Mouse (Mus musculus) bone marrow, adult 2 months (tissue): ENCODE data around the gene Gm12216. TPM values are rescaled to one million over a fixed set of nuclear protein-coding genes. Genes with fewer than 3 reads are reported as not detected.
"Not testable (repeated sequence)": the region's sequence is repeated elsewhere in the genome, so short reads cannot be mapped to it uniquely, and the experiment has no call there.

Experiments used
- H3K27ac ChIP-seq: fragments of 200-500 bp; 2 replicates; pipeline ENCODE4 v1.5.1; 2012; ENCODE audit warnings: low read depth, mild to moderate bottlenecking, control low read depth, inconsistent platforms, low read length; ENCODE audit not compliant: control insufficient read depth, poor library complexity, insufficient read depth
- H3K4me1 ChIP-seq: fragments of 200-500 bp; 2 replicates; pipeline ENCODE4 v1.6.1; 2011; ENCODE audit warnings: low read length; ENCODE audit not compliant: control insufficient read depth, insufficient read depth
- H3K4me3 ChIP-seq: fragments of 200-500 bp; replicated peaks from 2 replicates; pipeline ENCODE3; 2011; ENCODE audit warnings: mild to moderate bottlenecking, low read depth, low read length, control low read depth; ENCODE audit not compliant: control insufficient read depth
- CTCF ChIP-seq: fragments of 200-500 bp; IDR thresholded peaks from 2 replicates; pipeline ENCODE4 v1.5.1; 2011; ENCODE audit warnings: low read length, control low read depth; ENCODE audit not compliant: control insufficient read depth, insufficient read depth
- POLR2A ChIP-seq: fragments of 200-500 bp; IDR thresholded peaks from 2 replicates; pipeline ENCODE4 v1.6.1; 2011; ENCODE audit warnings: low read depth, mild to moderate bottlenecking, control low read depth, low read length, borderline replicate concordance; ENCODE audit not compliant: control insufficient read depth
- WGBS: fragments of 180-500 bp; shearing (Covaris S2); methylation state at CpG from one replicate; pipeline ENCODE4 v1.1.7; 2018; 5-methylcytosine and 5-hydroxymethylcytosine counted together
- polyA plus RNA-seq: library from polyadenylated mRNA; stranded (reverse); fragments of >200 nt; gene quantifications from 2 replicates; pipeline ENCODE4 v1.2.4, GENCODE M21; 2011; ENCODE audit warnings: low replicate concordance; ENCODE audit not compliant: missing spikeins, insufficient read depth, insufficient read length

Gene Gm12216
- polyA plus RNA-seq, 1 experiment = 7.8 TPM

- TF ChIP-seq CTCF (no peak), POLR2A (no peak)
- Histone ChIP-seq H3K4me3 (no peak overlapping the region), H3K4me1 (peaks cover 4% of the 10 kb centered on the region), H3K27ac (no peak overlapping the region)
- 84% methylated on average over 5 of the region's 5 CpGs for WGBS
These were observed 97.8 kb downstream of the Gm12216 start for GRCm38 (mm10) chr11:53761284-53761683.

GRCm38 (mm10) chr11:53759545-53760406, 99.3 kb downstream of the Gm12216 start:
- TF ChIP-seq CTCF = no peak
- no peak for TF ChIP-seq POLR2A
- WGBS = 83% methylated on average over 22 of the region's 22 CpGs
- no peak overlapping the region for H3K4me3 ChIP-seq
- no peak overlapping the region; the same call in 1 of the 2 replicates for H3K27ac ChIP-seq
- peaks cover 4% of the 10 kb centered on the region for H3K4me1 ChIP-seq

GRCm38 (mm10) chr11:53758791-53759351, 100.2 kb downstream of the Gm12216 start:
- H3K4me1 ChIP-seq = peaks cover 4% of the 10 kb centered on the region
- no peak overlapping the region for H3K27ac ChIP-seq
- peak; percentile 52 for TF ChIP-seq CTCF
- no peak for TF ChIP-seq POLR2A
- no peak overlapping the region for H3K4me3 ChIP-seq
- 56% methylated on average over 6 of the region's 6 CpGs for WGBS

GRCm38 (mm10) chr11:53758033-53758432, 101.0 kb downstream of the Gm12216 start:
- H3K4me1 ChIP-seq, H3K4me3 ChIP-seq, H3K27ac ChIP-seq: not testable (repeated sequence)
- peak; percentile 62 for TF ChIP-seq CTCF
- 64% methylated on average over 9 of the region's 9 CpGs for WGBS

GRCm38 (mm10) chr11:53757612-53758011, 101.4 kb downstream of the Gm12216 start:
- H3K27ac ChIP-seq = no peak overlapping the region
- WGBS = 80% methylated on average over 4 of the region's 4 CpGs
- TF ChIP-seq CTCF (no peak), POLR2A (no peak)
- H3K4me3 ChIP-seq = no peak overlapping the region
- H3K4me1 ChIP-seq = peaks cover 4% of the 10 kb centered on the region

- WGBS = 84% methylated on average over 12 of the region's 12 CpGs
- no peak for TF ChIP-seq POLR2A
- no peak for TF ChIP-seq CTCF
- Histone ChIP-seq H3K4me1 (no peaks in the 10 kb centered on the region), H3K4me3 (no peak overlapping the region), H3K27ac (no peak overlapping the region)
These were observed 104.0 kb downstream of the Gm12216 start for GRCm38 (mm10) chr11:53755011-53755595.

- Histone ChIP-seq H3K4me1 (peaks cover 2% of the 10 kb centered on the region), H3K27ac (no peak overlapping the region), H3K4me3 (no peak overlapping the region)
- no peak for TF ChIP-seq CTCF
- TF ChIP-seq POLR2A = no peak
- 79% methylated on average over 5 of the region's 5 CpGs for WGBS
These were observed 109.2 kb downstream of the Gm12216 start for GRCm38 (mm10) chr11:53749716-53750352.

GRCm38 (mm10) chr11:53749306-53749705, 109.8 kb downstream of the Gm12216 start:
- Histone ChIP-seq H3K27ac (no peak overlapping the region), H3K4me3 (no peak overlapping the region), H3K4me1 (peaks cover 2% of the 10 kb centered on the region)
- TF ChIP-seq CTCF (no peak), POLR2A (no peak)
- WGBS = 67% methylated on average over 4 of the region's 4 CpGs
